Mouse (Mus musculus): Measurements from ENCODE around the gene Cln3. TPM values are rescaled to one million over a fixed set of nuclear protein-coding genes. Genes with fewer than 3 reads are reported as not detected.
A peak's percentile ranks its signal among the peaks of the same experiment; 100 is the strongest.

The Cln3 gene
- polyA plus RNA-seq, 1 experiment, result 21.3 TPM

DNA sequence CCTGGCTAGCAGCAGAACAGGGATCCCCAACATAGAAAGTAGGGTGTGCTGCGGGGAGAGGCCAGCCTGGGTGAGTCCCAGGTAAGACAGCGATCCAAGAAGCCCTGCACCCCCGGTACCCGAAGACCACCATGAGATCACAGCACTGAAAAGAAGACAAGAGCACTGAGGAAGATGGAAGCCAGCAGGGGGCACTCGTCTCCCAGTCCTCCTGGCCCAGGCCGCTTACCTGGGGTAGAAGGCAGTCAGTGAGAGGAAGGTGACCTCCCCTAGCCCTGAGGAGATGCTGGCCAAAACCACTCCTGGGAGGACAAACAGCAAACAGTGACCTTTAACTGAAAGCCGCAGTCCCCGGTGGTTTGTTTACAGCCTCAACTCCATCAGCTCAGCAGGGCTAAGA, 6.4 kb downstream of the Cln3 start:
- peaks cover 29% of the 10 kb centered on the region for H3K4me1 ChIP-seq
- TF ChIP-seq FLI1 (IDR thresholded peaks at IDR 0.05; ENCODE audit: low read length) (no peak), GATA1 (IDR thresholded peaks at IDR 0.05; ENCODE audit: borderline replicate concordance, low read length) (no peak)
- H3K9me3 ChIP-seq, result no peaks in the 10 kb centered on the region
- H3K36me3 ChIP-seq (replicated peaks; ENCODE audit: low read length), result peaks cover 71% of the 10 kb centered on the region
- H3K4me3 ChIP-seq (replicated peaks), result no peak overlapping the region
- H3K27me3 ChIP-seq (replicated peaks), result no peaks in the 10 kb centered on the region

DNA sequence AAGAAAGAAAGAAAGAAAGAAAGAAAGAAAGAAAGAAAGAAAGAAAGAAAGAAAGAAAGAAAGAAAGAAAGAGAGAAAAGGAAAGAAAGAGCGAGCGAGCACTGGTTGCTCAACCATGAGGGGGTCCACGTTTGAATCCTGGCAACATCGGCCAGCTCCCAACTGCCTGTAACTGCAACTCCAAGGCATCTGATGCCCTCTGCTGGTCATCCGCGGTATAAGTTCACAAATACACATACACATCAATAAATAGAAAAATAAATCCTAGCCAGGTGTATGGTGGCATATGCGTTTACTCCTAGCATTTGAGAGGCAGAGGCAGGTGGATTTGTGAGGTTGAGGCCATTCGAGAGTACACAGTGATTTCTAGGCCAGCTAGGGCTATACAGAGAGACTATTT, 8.7 kb downstream of the Cln3 start:
- peaks cover 15% of the 10 kb centered on the region for H3K4me1 ChIP-seq
- peaks cover 89% of the 10 kb centered on the region for H3K36me3 ChIP-seq (replicated peaks; ENCODE audit: low read length)
- TF ChIP-seq GATA1 (IDR thresholded peaks at IDR 0.05; ENCODE audit: borderline replicate concordance, low read length) (no peak), FLI1 (IDR thresholded peaks at IDR 0.05; ENCODE audit: low read length) (no peak)
- H3K27me3 ChIP-seq (replicated peaks), result no peaks in the 10 kb centered on the region
- H3K9me3 ChIP-seq, result no peaks in the 10 kb centered on the region
- H3K4me3 ChIP-seq (replicated peaks), result no peak overlapping the region

DNA sequence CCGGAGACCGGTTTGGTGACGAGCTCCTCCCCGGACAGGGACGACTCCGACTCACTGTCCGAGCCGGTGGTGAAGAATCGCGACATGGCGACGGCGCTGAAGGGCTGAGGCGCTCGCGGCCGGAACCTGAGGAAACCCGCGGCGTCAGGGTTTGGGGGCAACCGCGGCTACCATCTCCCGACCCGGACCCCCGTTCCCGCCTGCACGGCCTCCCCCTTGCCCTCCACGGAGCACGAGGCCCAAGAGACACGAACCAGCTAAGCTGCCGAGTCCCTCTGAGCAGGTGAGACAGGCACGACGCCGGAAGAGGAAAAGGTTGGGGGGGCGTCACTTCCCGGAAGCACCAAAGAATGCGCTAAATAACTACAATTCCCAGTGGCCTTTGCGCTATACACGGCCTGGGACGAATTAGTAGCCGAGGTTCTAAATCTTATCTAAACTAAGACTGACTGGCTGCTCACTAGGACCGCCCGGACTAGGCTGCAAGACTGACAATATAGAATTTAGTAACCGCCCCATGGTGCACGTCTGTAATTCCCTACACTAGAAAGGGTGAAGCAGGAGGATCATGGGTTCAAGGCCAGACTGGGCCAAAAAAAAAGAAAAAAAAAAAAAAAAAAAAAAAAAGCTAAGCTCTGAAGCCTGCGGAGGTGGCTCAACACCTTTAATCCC, 19.4 kb downstream of the Cln3 start, which contains the start of gene Eif3c:
TSS of gene Eif3c (minus strand) at position 318 of the 672 bp plus-strand sequence.
- Histone ChIP-seq H3K4me3 (replicated peaks) (peak within 1 kb of the TSS; percentile 98), H3K9me3 (no peaks in the 10 kb centered on the region), H3K27me3 (replicated peaks) (no peaks in the 10 kb centered on the region), H3K4me1 (peaks cover 11% of the 10 kb centered on the region; the same call in 1 of the 2 replicates), H3K36me3 (replicated peaks; ENCODE audit: low read length) (peaks cover 35% of the 10 kb centered on the region)
- TF ChIP-seq GATA1 (IDR thresholded peaks at IDR 0.05; ENCODE audit: borderline replicate concordance, low read length) (no peak), FLI1 (IDR thresholded peaks at IDR 0.05; ENCODE audit: low read length) (peak; percentile 31; the same call in 1 of the 2 replicates)

DNA sequence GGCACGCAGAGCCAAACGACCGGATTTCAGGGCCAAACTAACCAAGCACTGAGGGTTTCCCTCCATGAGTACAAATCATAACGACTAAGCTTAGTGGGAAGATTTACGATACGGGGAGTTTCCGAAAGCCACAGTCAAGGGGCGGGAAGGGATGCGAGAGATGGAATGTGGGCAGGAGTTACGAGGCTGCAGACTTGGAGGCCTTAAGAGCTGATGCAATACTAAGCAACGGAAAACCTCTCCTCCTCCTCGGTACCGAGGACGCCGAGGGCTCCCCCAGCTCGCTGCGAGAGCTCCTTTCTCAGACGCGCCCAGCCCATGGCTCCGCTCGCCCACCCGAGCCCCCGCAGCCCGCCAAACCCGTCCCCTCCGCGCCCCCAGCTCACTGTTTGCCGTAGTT, 19.9 kb downstream of the Cln3 start:
- Histone ChIP-seq H3K9me3 (no peaks in the 10 kb centered on the region), H3K27me3 (replicated peaks) (no peaks in the 10 kb centered on the region), H3K36me3 (replicated peaks; ENCODE audit: low read length) (peaks cover 40% of the 10 kb centered on the region), H3K4me1 (peaks cover 11% of the 10 kb centered on the region; the same call in 1 of the 2 replicates), H3K4me3 (replicated peaks) (peak overlapping the region; percentile 98)
- no peak for TF ChIP-seq FLI1 (IDR thresholded peaks at IDR 0.05; ENCODE audit: low read length)
- no peak for TF ChIP-seq GATA1 (IDR thresholded peaks at IDR 0.05; ENCODE audit: borderline replicate concordance, low read length)

DNA sequence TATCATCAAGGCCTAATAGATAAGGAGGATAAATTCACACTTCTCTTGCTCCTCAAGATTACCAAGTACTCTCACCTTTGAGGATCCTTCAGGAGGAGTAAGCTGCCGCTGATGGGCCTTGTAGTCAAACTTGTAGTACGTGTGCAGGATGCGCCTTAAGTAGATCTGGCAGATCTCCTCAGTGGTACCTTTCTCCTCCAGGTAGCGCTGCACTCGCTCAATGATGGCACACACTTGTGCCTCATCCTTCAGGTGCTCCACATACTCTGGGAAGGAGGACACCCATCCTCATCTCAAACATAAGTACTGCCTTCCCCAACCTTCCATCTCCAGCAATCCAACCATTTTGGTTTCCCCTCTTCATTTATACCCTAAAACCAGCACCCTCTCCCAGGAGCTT, 29.0 kb downstream of the Cln3 start:
- TF ChIP-seq GATA1 (IDR thresholded peaks at IDR 0.05; ENCODE audit: borderline replicate concordance, low read length), result no peak
- no peak for TF ChIP-seq FLI1 (IDR thresholded peaks at IDR 0.05; ENCODE audit: low read length)

DNA sequence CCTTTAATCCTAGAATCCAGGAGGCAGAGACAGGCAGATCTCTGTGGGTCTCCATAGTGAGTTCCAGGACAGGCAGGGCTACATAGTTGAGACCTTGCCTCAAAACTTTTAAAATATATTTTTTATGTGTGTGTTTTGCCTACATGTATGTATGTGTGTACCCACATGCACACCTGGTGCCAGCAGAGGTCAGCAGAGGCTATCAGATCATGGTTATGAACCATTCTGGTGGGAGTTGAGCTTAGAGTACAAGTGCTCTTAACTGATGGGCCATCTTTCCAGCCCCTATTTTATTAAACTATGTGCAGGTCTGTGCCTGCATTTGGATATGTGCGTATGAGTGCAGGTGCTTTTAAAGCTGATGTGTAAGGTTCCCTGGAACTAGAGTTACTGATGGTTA, 30.8 kb downstream of the Cln3 start:
- no peaks in the 10 kb centered on the region for H3K9me3 ChIP-seq

More for the DNA sequence above, 29.0 kb downstream of the Cln3 start:
- Histone ChIP-seq H3K9me3 (no peaks in the 10 kb centered on the region), H3K4me3 (replicated peaks) (no peak overlapping the region), H3K36me3 (replicated peaks; ENCODE audit: low read length) (peaks cover 97% of the 10 kb centered on the region), H3K27me3 (replicated peaks) (no peaks in the 10 kb centered on the region), H3K4me1 (peaks cover 3% of the 10 kb centered on the region)

DNA sequence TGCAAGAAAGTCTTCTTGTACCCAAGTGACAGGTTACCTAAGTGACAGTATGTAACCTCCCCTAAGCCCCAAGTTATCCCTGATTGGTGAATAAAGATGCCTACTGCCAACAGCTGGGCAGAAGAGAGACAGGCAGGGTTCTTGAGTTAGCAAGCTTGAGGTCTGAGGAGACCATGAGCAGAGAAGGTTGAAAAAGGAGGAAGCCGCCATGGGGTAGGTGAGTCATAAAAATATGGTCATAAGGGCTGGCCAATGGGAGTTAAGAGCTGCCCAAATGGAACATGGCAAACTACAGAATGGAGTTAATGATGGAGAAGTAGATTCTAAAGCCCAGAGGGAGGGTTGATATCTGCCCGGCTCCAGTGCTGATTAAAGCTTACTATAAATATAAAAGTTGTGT, 40.0 kb downstream of the Cln3 start:
- Histone ChIP-seq H3K4me3 (replicated peaks) (no peak overlapping the region), H3K36me3 (replicated peaks; ENCODE audit: low read length) (peaks cover 80% of the 10 kb centered on the region), H3K27me3 (replicated peaks) (peaks cover 3% of the 10 kb centered on the region), H3K4me1 (peaks cover 12% of the 10 kb centered on the region), H3K9me3 (no peaks in the 10 kb centered on the region)
- TF ChIP-seq GATA1 (IDR thresholded peaks at IDR 0.05; ENCODE audit: borderline replicate concordance, low read length) (no peak), FLI1 (IDR thresholded peaks at IDR 0.05; ENCODE audit: low read length) (no peak)

More for the DNA sequence above, 30.8 kb downstream of the Cln3 start:
- TF ChIP-seq GATA1 (IDR thresholded peaks at IDR 0.05; ENCODE audit: borderline replicate concordance, low read length) (no peak), FLI1 (IDR thresholded peaks at IDR 0.05; ENCODE audit: low read length) (no peak)
- Histone ChIP-seq H3K36me3 (replicated peaks; ENCODE audit: low read length) (peaks cover 99% of the 10 kb centered on the region), H3K27me3 (replicated peaks) (no peaks in the 10 kb centered on the region), H3K4me3 (replicated peaks) (no peak overlapping the region), H3K4me1 (peaks cover 15% of the 10 kb centered on the region)

DNA sequence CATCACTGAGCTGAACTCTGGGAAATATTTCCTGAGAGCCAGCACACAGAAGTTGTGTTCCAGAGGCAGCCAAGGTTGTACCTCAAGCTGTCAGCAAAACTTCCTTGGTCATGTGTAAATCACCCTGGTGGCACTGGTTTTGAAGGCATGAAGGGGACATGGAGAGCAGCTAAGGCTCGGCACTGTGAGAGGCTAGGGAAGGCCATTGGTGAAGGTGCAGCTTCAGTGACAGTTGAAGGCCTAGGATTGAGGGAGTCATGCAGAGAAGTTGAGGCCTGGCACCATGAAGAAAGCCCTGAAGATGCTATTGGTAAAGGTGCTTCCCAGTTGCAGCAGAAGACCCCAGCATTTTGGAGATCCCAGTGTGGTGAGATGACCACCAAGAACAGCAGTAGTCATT, 44.0 kb downstream of the Cln3 start:
- peaks cover 41% of the 10 kb centered on the region for H3K36me3 ChIP-seq (replicated peaks; ENCODE audit: low read length)
- H3K27me3 ChIP-seq (replicated peaks), result peaks cover 14% of the 10 kb centered on the region
- TF ChIP-seq FLI1 (IDR thresholded peaks at IDR 0.05; ENCODE audit: low read length) (no peak), GATA1 (IDR thresholded peaks at IDR 0.05; ENCODE audit: borderline replicate concordance, low read length) (no peak)
- no peak overlapping the region for H3K4me3 ChIP-seq (replicated peaks)
- peaks cover 14% of the 10 kb centered on the region; the same call in 1 of the 2 replicates for H3K4me1 ChIP-seq
- H3K9me3 ChIP-seq, result no peaks in the 10 kb centered on the region

DNA sequence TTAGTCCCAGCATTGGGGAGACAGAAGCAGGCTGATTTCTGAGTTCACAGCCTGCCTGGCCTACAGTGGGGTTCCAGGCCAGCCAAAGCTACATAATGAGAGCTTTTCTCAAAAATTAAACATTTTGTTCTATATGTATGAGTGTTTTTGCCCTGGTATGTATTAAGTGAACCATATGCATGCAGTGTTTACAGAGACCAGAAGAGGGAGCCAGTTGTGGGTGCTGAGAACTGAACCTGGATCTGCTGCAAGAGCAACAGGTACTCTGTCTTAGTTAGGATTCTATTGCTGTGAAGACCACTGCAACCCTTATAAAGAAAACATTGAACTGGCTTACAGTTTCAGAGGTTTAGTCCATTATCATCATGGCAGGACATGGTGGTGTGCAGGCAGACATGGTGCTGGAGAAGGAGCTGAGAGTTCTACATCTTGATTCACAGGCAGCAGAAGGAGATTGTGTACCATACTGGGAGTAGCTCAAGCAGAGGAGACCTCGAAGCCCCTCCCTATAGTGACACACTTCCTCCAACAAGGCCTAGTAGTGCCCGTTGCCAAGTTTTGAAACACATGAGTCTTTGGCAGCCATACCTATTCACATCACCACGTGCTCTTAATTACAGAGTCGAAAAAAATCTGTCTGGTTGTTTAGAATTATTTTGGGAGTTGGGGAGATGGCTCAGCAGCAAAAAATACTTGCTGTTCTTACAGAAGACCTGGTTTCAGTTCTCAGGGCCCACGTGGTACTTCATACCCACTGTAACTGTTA, 47.6 kb downstream of the Cln3 start:
- Histone ChIP-seq H3K4me3 (replicated peaks) (no peak overlapping the region), H3K4me1 (peaks cover 27% of the 10 kb centered on the region), H3K27me3 (replicated peaks) (peaks cover 25% of the 10 kb centered on the region), H3K9me3 (no peaks in the 10 kb centered on the region), H3K36me3 (replicated peaks; ENCODE audit: low read length) (peaks cover 5% of the 10 kb centered on the region)
- TF ChIP-seq FLI1 (IDR thresholded peaks at IDR 0.05; ENCODE audit: low read length), result no peak
- TF ChIP-seq GATA1 (IDR thresholded peaks at IDR 0.05; ENCODE audit: borderline replicate concordance, low read length), result no peak

DNA sequence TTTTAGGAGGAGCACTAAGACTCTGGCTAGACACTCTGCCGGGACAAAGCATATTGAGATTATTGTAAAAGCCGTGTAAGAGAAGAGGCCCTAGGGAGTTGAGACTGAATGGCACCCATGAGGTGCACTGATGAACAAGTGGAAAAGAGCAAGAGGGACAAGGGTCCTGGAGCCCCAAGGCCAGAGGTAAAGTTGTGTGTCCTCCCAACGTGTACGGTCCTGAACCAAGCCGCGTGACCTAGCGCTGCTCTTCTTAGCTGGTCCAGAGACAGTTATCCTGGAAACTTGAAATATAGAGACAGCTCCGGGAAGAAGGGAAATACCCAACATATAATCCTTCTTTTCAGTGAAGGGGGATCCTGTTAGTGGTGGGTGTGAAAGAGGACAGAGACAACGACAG, 49.2 kb downstream of the Cln3 start:
- peaks cover 25% of the 10 kb centered on the region for H3K27me3 ChIP-seq (replicated peaks)
- H3K36me3 ChIP-seq (replicated peaks; ENCODE audit: low read length), result no peaks in the 10 kb centered on the region
- no peak for TF ChIP-seq FLI1 (IDR thresholded peaks at IDR 0.05; ENCODE audit: low read length)
- TF ChIP-seq GATA1 (IDR thresholded peaks at IDR 0.05; ENCODE audit: borderline replicate concordance, low read length), result no peak
- H3K9me3 ChIP-seq, result no peaks in the 10 kb centered on the region
- peaks cover 27% of the 10 kb centered on the region for H3K4me1 ChIP-seq
- H3K4me3 ChIP-seq (replicated peaks), result peak overlapping the region; percentile 91

All from megakaryocyte, embryonic 14.5 days (primary cell).